Mouse (Mus musculus) Patski (cell line): ENCODE measurements at regions not wholly inside any gene's neighbourhood (a gene's known extent, or its start where the extent isn't known, plus 50 kb on each side); places are given as distances from the start of the nearest gene placed in this dataset.

Experiments
- ATAC-seq: fragments of 100-300 bp; one replicate; pipeline ENCODE4 v1.8.0; 2021
- CTCF ChIA-PET: fragments of 350-600 bp; sonication (Branson Sonifier 250); formaldehyde crosslinking; loops from one replicate; lab custom pipeline; 2022; ENCODE audit warnings: inconsistent platforms; lab: Charles Lee
- POLR2A ChIA-PET: fragments of 350-600 bp; sonication (Branson Sonifier 250); formaldehyde crosslinking; loops from one replicate; lab custom pipeline; 2022; ENCODE audit warnings: antibody characterized with exemption, inconsistent platforms; lab: Charles Lee
- DNase-seq: peaks from one replicate; pipeline ENCODE4 v3.0.0-alpha.2; 2011; ENCODE audit warnings: low read depth, low spot score
- H3K27me3 ChIP-seq: fragments of 371-371 bp; one replicate; pipeline ENCODE4 v1.5.1; 2021
- CTCF ChIP-seq: fragments of 100-300 bp; IDR thresholded peaks from one replicate; pipeline ENCODE4 v1.5.1; 2021
- in situ Hi-C: fragments of 300-500 bp; cut with MboI; formaldehyde crosslinking; loops from 3 replicates; pipeline ENCODE4 v1.11.1; 2018; ENCODE audit warnings: low pct_unique_long_range_greater_than_20kb, mixed read lengths

GRCm38 (mm10) chr1:55848806-55849205 lies 443.1 kb downstream of the Plcl1 start:
- no peak for ATAC-seq
- no peaks in the 10 kb centered on the region for H3K27me3 ChIP-seq
- in situ Hi-C loops: no loop called here
- DNase-seq: no peak
- ChIA-PET POLR2A (no interaction called here), CTCF (no interaction called here)
- no peak for TF ChIP-seq CTCF

- no peak for ATAC-seq
- no peak for DNase-seq
- ChIA-PET POLR2A (no interaction called here), CTCF (no interaction called here)
- TF ChIP-seq CTCF: no peak
- in situ Hi-C loops: loop anchor here (25.0 kb wide), 1 partner anchor 265 kb away; no protein-coding TSS in a partner anchor
- H3K27me3 ChIP-seq: no peaks in the 10 kb centered on the region
Measured at GRCm38 (mm10) chr1:55852354-55852753, 446.6 kb downstream of the Plcl1 start.

GRCm38 (mm10) chr1:55859113-55859512 lies 453.4 kb downstream of the Plcl1 start:
- no peak for TF ChIP-seq CTCF
- in situ Hi-C loops: loop anchor here (25.0 kb wide), 1 partner anchor 272 kb away; no protein-coding TSS in a partner anchor
- ChIA-PET CTCF (interaction anchor here (0.9 to 1.7 kb wide), 3 partner anchors 15 to 454 kb away, joined by 3 to 12 read pairs (median 3); no protein-coding TSS in a partner anchor), POLR2A (no interaction called here)
- H3K27me3 ChIP-seq: no peaks in the 10 kb centered on the region
- DNase-seq (peak; percentile 44), ATAC-seq (peak; percentile 83)

GRCm38 (mm10) chr1:55863113-55863512 lies 457.4 kb downstream of the Plcl1 start:
- no peaks in the 10 kb centered on the region for H3K27me3 ChIP-seq
- no peak for TF ChIP-seq CTCF
- CTCF ChIA-PET: interaction anchor here (0.5 to 0.9 kb wide), 2 partner anchors 9 to 99 kb away, joined by 3 to 4 read pairs; no protein-coding TSS in a partner anchor
- POLR2A ChIA-PET: no interaction called here
- DNase-seq: no peak
- in situ Hi-C loops: loop anchor here (25.0 kb wide), 1 partner anchor 276 kb away; no protein-coding TSS in a partner anchor
- no peak for ATAC-seq

- DNase-seq (peak; percentile 50), ATAC-seq (peak; percentile 94)
- in situ Hi-C loops: loop anchor here (25.0 kb wide), 1 partner anchor 278 kb away; no protein-coding TSS in a partner anchor
- ChIA-PET CTCF (interaction anchor here (0.9 to 1.2 kb wide), 2 partner anchors 9 to 33 kb away, joined by 3 to 7 read pairs; no protein-coding TSS in a partner anchor), POLR2A (interaction anchor here (0.6 kb wide), 1 partner anchor 283 kb away, joined by 5 read pairs; no protein-coding TSS in a partner anchor)
- no peaks in the 10 kb centered on the region for H3K27me3 ChIP-seq
- TF ChIP-seq CTCF: no peak
Measured at GRCm38 (mm10) chr1:55865274-55865673, 459.6 kb downstream of the Plcl1 start.

GRCm38 (mm10) chr1:55866677-55867076 lies 461.0 kb downstream of the Plcl1 start:
- in situ Hi-C loops: loop anchor here (25.0 kb wide), 1 partner anchor 279 kb away; no protein-coding TSS in a partner anchor
- DNase-seq: no peak
- no peaks in the 10 kb centered on the region for H3K27me3 ChIP-seq
- TF ChIP-seq CTCF: no peak
- POLR2A ChIA-PET: no interaction called here
- CTCF ChIA-PET: interaction anchor here (1.3 kb wide), 2 partner anchors 116 to 462 kb away, joined by 3 read pairs; no protein-coding TSS in a partner anchor
- ATAC-seq: no peak

GRCm38 (mm10) chr1:55873583-55873982 lies 467.9 kb downstream of the Plcl1 start:
- DNase-seq: no peak
- no peak for TF ChIP-seq CTCF
- ChIA-PET CTCF (interaction anchor here (0.8 to 2.7 kb wide), 22 partner anchors 8 to 634 kb away, joined by 3 to 25 read pairs (median 6); partner anchors contain the start of gene Plcl1), POLR2A (interaction anchor here (0.6 to 0.7 kb wide), 3 partner anchors 169 to 586 kb away, joined by 3 to 7 read pairs (median 7); no protein-coding TSS in a partner anchor)
- H3K27me3 ChIP-seq: no peaks in the 10 kb centered on the region
- no peak for ATAC-seq
- in situ Hi-C loops: loop anchor here (5.0 to 25.0 kb wide), 3 partner anchors 286 to 631 kb away; no protein-coding TSS in a partner anchor

- DNase-seq (no peak), ATAC-seq (peak; percentile 88)
- POLR2A ChIA-PET: interaction anchor here (0.6 to 0.7 kb wide), 3 partner anchors 170 to 587 kb away, joined by 3 to 7 read pairs (median 7); no protein-coding TSS in a partner anchor
- TF ChIP-seq CTCF: peak; percentile 80
- CTCF ChIA-PET: interaction anchor here (0.6 to 2.7 kb wide), 27 partner anchors 9 to 634 kb away, joined by 3 to 25 read pairs (median 4); partner anchors contain the start of gene Plcl1
- in situ Hi-C loops: loop anchor here (5.0 to 25.0 kb wide), 3 partner anchors 287 to 632 kb away; no protein-coding TSS in a partner anchor
- H3K27me3 ChIP-seq: no peaks in the 10 kb centered on the region
Measured at GRCm38 (mm10) chr1:55874143-55874867, 468.6 kb downstream of the Plcl1 start.

GRCm38 (mm10) chr1:55874868-55875144 lies 469.1 kb downstream of the Plcl1 start:
- DNase-seq (no peak), ATAC-seq (peak; percentile 29)
- peak; percentile 49 for TF ChIP-seq CTCF
- in situ Hi-C loops: loop anchor here (5.0 to 25.0 kb wide), 3 partner anchors 288 to 633 kb away; no protein-coding TSS in a partner anchor
- H3K27me3 ChIP-seq: no peaks in the 10 kb centered on the region
- POLR2A ChIA-PET: no interaction called here
- CTCF ChIA-PET: interaction anchor here (0.8 to 2.7 kb wide), 23 partner anchors 9 to 635 kb away, joined by 3 to 25 read pairs (median 5); partner anchors contain the start of gene Plcl1

- ATAC-seq: peak; percentile 34
- in situ Hi-C loops: no loop called here
- H3K27me3 ChIP-seq: peaks cover 12% of the 10 kb centered on the region
- no peak for DNase-seq
- ChIA-PET POLR2A (interaction anchor here (0.5 kb wide), 1 partner anchor 1088 kb away, joined by 3 read pairs; no protein-coding TSS in a partner anchor), CTCF (interaction anchor here (1.7 kb wide), 1 partner anchor 10 kb away, joined by 6 read pairs; no protein-coding TSS in a partner anchor)
- TF ChIP-seq CTCF: no peak
Measured at GRCm38 (mm10) chr1:55884576-55884975, 478.9 kb downstream of the Plcl1 start.
